Mouse (Mus musculus): ENCODE measurements around the gene 9330161L09Rik. TPM values are rescaled to one million over a fixed set of nuclear protein-coding genes. Genes with fewer than 3 reads are reported as not detected.
A peak's percentile ranks its signal among the peaks of the same experiment; 100 is the strongest.

Gene 9330161L09Rik
- total and polyA plus RNA-seq, 3 experiments = 1.8 to 2.1 TPM; not detected in 1

DNA sequence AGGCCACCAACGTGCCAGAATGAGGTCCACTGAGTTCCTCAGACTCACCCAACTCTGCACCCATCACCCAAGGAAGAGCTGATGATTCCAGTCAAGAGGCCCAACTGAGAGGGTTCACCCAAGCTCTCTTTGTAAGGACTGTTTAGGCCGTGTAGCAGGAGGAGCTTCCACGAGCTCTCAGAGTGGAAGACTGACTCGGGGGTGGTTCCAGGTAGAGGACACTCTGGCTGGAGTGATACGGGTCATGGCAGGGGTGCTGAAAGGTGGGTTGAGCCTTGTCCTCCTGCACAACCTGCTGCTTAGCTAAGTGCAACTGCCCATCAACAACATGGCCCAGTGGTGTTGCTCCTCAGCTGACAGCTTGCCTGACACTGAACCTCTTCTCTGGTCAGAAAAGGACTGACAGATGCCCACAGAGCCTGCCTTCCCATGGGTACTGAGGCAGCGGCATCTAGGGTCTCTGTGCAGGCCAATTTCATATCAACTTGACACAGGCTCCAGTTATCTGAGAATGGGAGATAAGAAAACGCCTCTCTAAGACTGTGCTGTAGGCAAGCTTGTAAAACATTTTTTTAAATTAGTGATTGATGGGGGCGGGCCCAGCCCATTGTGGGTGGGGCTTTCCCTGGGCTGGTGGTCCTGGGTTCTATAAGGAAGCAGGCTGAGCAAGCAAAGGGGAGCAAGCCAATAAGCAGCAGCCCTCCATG lies 33.9 kb downstream of the 9330161L09Rik start (continued):
- TF ChIP-seq ZMIZ1 (IDR thresholded peaks at IDR 0.05; ENCODE audit: low read depth, low read length) (no peak), TAL1 (IDR thresholded peaks at IDR 0.05; ENCODE audit: low read length) (peak; percentile 67), ELF1 (IDR thresholded peaks at IDR 0.05; ENCODE audit: low read depth, low read length) (no peak), CHD2 (IDR thresholded peaks at IDR 0.05; ENCODE audit: low read length) (no peak), MXI1 (IDR thresholded peaks at IDR 0.05; ENCODE audit: low read depth, low read length) (no peak), MAZ (IDR thresholded peaks at IDR 0.05; ENCODE audit: low read depth, low read length) (no peak), NELFE (IDR thresholded peaks at IDR 0.05; ENCODE audit: low read depth, low read length) (no peak), TCF12 (IDR thresholded peaks at IDR 0.05; ENCODE audit: low read depth, low read length) (peak; percentile 95), POLR2AphosphoS2 (IDR thresholded peaks at IDR 0.05; ENCODE audit: low read length) (no peak), CTCF (IDR thresholded peaks at IDR 0.05 in 2 of 3, conservative IDR thresholded peaks at IDR 0.05 in 1 of 3; ENCODE audit: control insufficient read depth in 1 of 3, insufficient read depth in 1 of 3, low read depth in 2 of 3, low read length in 3 of 3, poor library complexity in 1 of 3, severe bottlenecking in 1 of 3) (no peak), RCOR1 (IDR thresholded peaks at IDR 0.05; ENCODE audit: low read depth, low read length) (peak; percentile 91)

DNA sequence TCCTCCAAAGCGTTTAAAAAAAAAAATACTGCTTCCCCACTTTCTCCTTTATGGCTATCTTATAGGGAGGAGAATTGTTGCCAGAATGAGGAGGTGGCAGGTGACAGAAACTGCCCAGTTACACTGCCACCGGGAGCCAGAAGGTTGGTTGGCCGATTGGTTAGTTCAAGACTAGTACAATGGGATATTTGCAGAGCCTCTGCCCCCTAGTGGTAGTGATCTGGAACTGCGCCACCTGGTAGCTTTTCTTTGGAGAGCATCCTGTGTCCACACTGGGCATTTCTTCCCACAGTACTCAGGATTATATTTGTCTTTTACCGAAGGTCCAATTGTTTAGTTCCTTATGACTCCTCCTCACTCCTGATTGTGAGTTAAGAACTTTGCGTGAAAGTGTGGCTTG lies 35.9 kb downstream of the 9330161L09Rik start:
- Histone ChIP-seq H3K9me3 (replicated peaks; ENCODE audit: insufficient read depth, low read length) (no peaks in the 10 kb centered on the region), H3K79me2 (ENCODE audit: control insufficient read depth, insufficient read depth, low read length, poor library complexity) (no peaks in the 10 kb centered on the region; the same call in 1 of the 2 replicates), H3K36me3 (ENCODE audit: control insufficient read depth in 1 of 2, insufficient read depth in 2 of 2, low read length in 2 of 2) (peaks cover 0 to 14% of the 10 kb centered on the region in 2 experiments; a peak in 2 of 4 replicates), H3K27ac (ENCODE audit: control insufficient read depth, low read depth, low read length) (no peak overlapping the region), H3K9ac (ENCODE audit: control insufficient read depth, low read depth, low read length, poor library complexity, severe bottlenecking) (no peak overlapping the region), H3K27me3 (ENCODE audit: control insufficient read depth in 1 of 2, insufficient read depth in 2 of 2, low read length in 2 of 2) (no peaks in the 10 kb centered on the region), H3K4me3 (ENCODE audit: control insufficient read depth in 1 of 2, insufficient read depth in 1 of 2, low read depth in 2 of 2, low read length in 2 of 2) (no peak overlapping the region), H3K4me1 (ENCODE audit: control insufficient read depth in 1 of 2, insufficient read depth in 2 of 2, low read length in 2 of 2) (peaks cover 5 to 36% of the 10 kb centered on the region in 2 experiments; a peak in 3 of 4 replicates)
- peak; percentile 72 for DNase-seq (ENCODE audit: low read depth, low spot score)
- no peak for TF ChIP-seq POLR2A (IDR thresholded peaks at IDR 0.05; ENCODE audit: control insufficient read depth in 1 of 2, insufficient read depth in 1 of 2, low read depth in 1 of 2, low read length in 2 of 2, poor library complexity in 1 of 2)
- 0 out of 2 replicates have a peak, but pooled peaks have one; percentile 9 for TF ChIP-seq GABPA (IDR thresholded peaks at IDR 0.05; ENCODE audit: low read depth, low read length)
- no peak; the same call in 1 of the 2 replicates for TF ChIP-seq ZKSCAN1 (IDR thresholded peaks at IDR 0.05; ENCODE audit: low read depth, low read length)
- peak; percentile 52 for TF ChIP-seq SMC3 (IDR thresholded peaks at IDR 0.05; ENCODE audit: low read depth, low read length)
- TF ChIP-seq CTCF (IDR thresholded peaks at IDR 0.05 in 2 of 3, conservative IDR thresholded peaks at IDR 0.05 in 1 of 3; ENCODE audit: control insufficient read depth in 1 of 3, insufficient read depth in 1 of 3, low read depth in 2 of 3, low read length in 3 of 3, poor library complexity in 1 of 3, severe bottlenecking in 1 of 3) = peak; percentile 77 to 99 (median 85)
- TF ChIP-seq NELFE (IDR thresholded peaks at IDR 0.05; ENCODE audit: low read depth, low read length) = no peak
- no peak for TF ChIP-seq RCOR1 (IDR thresholded peaks at IDR 0.05; ENCODE audit: low read depth, low read length)
- TF ChIP-seq ZMIZ1 (IDR thresholded peaks at IDR 0.05; ENCODE audit: low read depth, low read length) = no peak
- no peak for TF ChIP-seq MAX (IDR thresholded peaks at IDR 0.05; ENCODE audit: low read length)
- no peak for TF ChIP-seq USF1 (IDR thresholded peaks at IDR 0.05; ENCODE audit: low read depth, low read length)
- 0 out of 2 replicates have a peak, but pooled peaks have one; percentile 11 for TF ChIP-seq ETS1 (IDR thresholded peaks at IDR 0.05; ENCODE audit: low read depth, low read length)
- TF ChIP-seq MAFK (IDR thresholded peaks at IDR 0.05; ENCODE audit: borderline replicate concordance, low read depth, low read length) = no peak
- no peak for TF ChIP-seq UBTF (IDR thresholded peaks at IDR 0.05; ENCODE audit: borderline replicate concordance, insufficient read depth, low read depth, low read length)
- peak; percentile 35 for TF ChIP-seq RAD21 (IDR thresholded peaks at IDR 0.05; ENCODE audit: low read depth, low read length)
- TF ChIP-seq NRF1 (IDR thresholded peaks at IDR 0.05; ENCODE audit: insufficient read depth, low read depth, low read length, poor library complexity, severe bottlenecking) = no peak
